Mouse (Mus musculus) MEL (cell line): ENCODE data around the gene Mus81. TPM values are rescaled to one million over a fixed set of nuclear protein-coding genes. Genes with fewer than 3 reads are reported as not detected.

Experiments used
- DNase-seq: peaks from one replicate; pipeline ENCODE4 v3.0.0; 2011; ENCODE audit warnings: low read depth, low spot score
- H3K27ac ChIP-seq: 2 replicates; pipeline ENCODE4 v1.5.1; 2012; ENCODE audit warnings: low read depth, mild to moderate bottlenecking, control low read depth, low read length, moderate library complexity; ENCODE audit not compliant: control insufficient read depth
- H3K27me3 ChIP-seq, 2 experiments: fragments of 150-350 bp in 1 of 2; sonication (generic) in 1 of 2; 2 replicates each; pipeline ENCODE4 v1.6.1; 2012; ENCODE audit warnings: low read length in 2 of 2, mild to moderate bottlenecking in 2 of 2, improper control_type of control experiment in 1 of 2, moderate library complexity in 1 of 2; ENCODE audit not compliant: insufficient read depth in 2 of 2, control insufficient read depth in 1 of 2
- H3K36me3 ChIP-seq, 2 experiments: 2 replicates each; pipeline ENCODE4 v1.6.1; 2012 to 2014; ENCODE audit warnings: low read length in 2 of 2, improper control_type of control experiment in 1 of 2, inconsistent platforms in 1 of 2, mild to moderate bottlenecking in 1 of 2; ENCODE audit not compliant: insufficient read depth in 2 of 2, control insufficient read depth in 1 of 2
- H3K4me1 ChIP-seq, 2 experiments: fragments of 150-350 bp in 1 of 2; sonication (generic) in 1 of 2; 2 replicates each; pipeline ENCODE4 v1.6.1; 2012; ENCODE audit warnings: low read length in 2 of 2, improper control_type of control experiment in 1 of 2, mild to moderate bottlenecking in 1 of 2; ENCODE audit not compliant: insufficient read depth in 2 of 2, control insufficient read depth in 1 of 2
- H3K4me3 ChIP-seq, 2 experiments: fragments of 150-350 bp in 1 of 2; sonication (generic) in 1 of 2; 2 replicates each; pipeline ENCODE4 v1.5.1; 2012; ENCODE audit warnings: low read depth in 2 of 2, low read length in 2 of 2, mild to moderate bottlenecking in 2 of 2, moderate library complexity in 2 of 2, control low read depth in 1 of 2, improper control_type of control experiment in 1 of 2; ENCODE audit not compliant: control insufficient read depth in 1 of 2, insufficient read depth in 1 of 2
- H3K79me2 ChIP-seq: 2 replicates; pipeline ENCODE4 v1.6.1; 2012; ENCODE audit warnings: mild to moderate bottlenecking, low read length, moderate library complexity; ENCODE audit not compliant: control insufficient read depth, poor library complexity, insufficient read depth
- H3K9ac ChIP-seq: 2 replicates; pipeline ENCODE4 v1.6.1; 2012; ENCODE audit warnings: low read depth, mild to moderate bottlenecking, control low read depth, low read length, moderate library complexity; ENCODE audit not compliant: control insufficient read depth, poor library complexity, severe bottlenecking
- H3K9me3 ChIP-seq: fragments of 150-350 bp; sonication (generic); replicated peaks from 2 replicates; pipeline ENCODE4 v1.6.1; 2012; ENCODE audit warnings: mild to moderate bottlenecking, low read length, improper control_type of control experiment, moderate library complexity; ENCODE audit not compliant: insufficient read depth
- ELF1 ChIP-seq: IDR thresholded peaks from 2 replicates; pipeline ENCODE4 v1.6.1; 2014; ENCODE audit warnings: low read depth, mild to moderate bottlenecking, inconsistent platforms, low read length, improper control_type of control experiment, moderate library complexity
- EP300 ChIP-seq, 2 experiments: IDR thresholded peaks; 2 replicates each; pipeline ENCODE4 v1.6.1; 2011; ENCODE audit warnings: improper control_type of control experiment in 2 of 2, low read length in 2 of 2, low read depth in 1 of 2, mild to moderate bottlenecking in 1 of 2
- ETS1 ChIP-seq: IDR thresholded peaks from 2 replicates; pipeline ENCODE4 v1.6.1; 2012; ENCODE audit warnings: low read depth, mild to moderate bottlenecking, inconsistent platforms, low read length, improper control_type of control experiment, moderate library complexity
- JUND ChIP-seq: IDR thresholded peaks from 2 replicates; pipeline ENCODE4 v1.6.1; 2011; ENCODE audit warnings: low read depth, mild to moderate bottlenecking, improper control_type of control experiment, low read length
- KAT2A ChIP-seq: conservative IDR thresholded peaks from 2 replicates; pipeline ENCODE4 v1.6.1; 2012; ENCODE audit warnings: low read depth, low read length, improper control_type of control experiment, inconsistent platforms
- MAX ChIP-seq: IDR thresholded peaks from 2 replicates; pipeline ENCODE4 v1.6.1; 2011; ENCODE audit warnings: low read length, improper control_type of control experiment
- MXI1 ChIP-seq: IDR thresholded peaks from 2 replicates; pipeline ENCODE4 v1.6.1; 2011; ENCODE audit warnings: mild to moderate bottlenecking, low read depth, low read length, improper control_type of control experiment
- MYC ChIP-seq: IDR thresholded peaks from 2 replicates; pipeline ENCODE4 v1.6.1; 2011; ENCODE audit warnings: low read depth, mild to moderate bottlenecking, low read length, improper control_type of control experiment, moderate library complexity
- SIN3A ChIP-seq: IDR thresholded peaks from 2 replicates; pipeline ENCODE4 v1.6.1; 2012; ENCODE audit warnings: low read length, improper control_type of control experiment, inconsistent platforms
- TCF12 ChIP-seq: IDR thresholded peaks from 2 replicates; pipeline ENCODE4 v1.6.1; 2014; ENCODE audit warnings: low read depth, mild to moderate bottlenecking, inconsistent platforms, low read length, improper control_type of control experiment, moderate library complexity
- ZC3H11A ChIP-seq: IDR thresholded peaks from 2 replicates; pipeline ENCODE4 v1.6.1; 2012; ENCODE audit warnings: low read depth, mild to moderate bottlenecking, inconsistent platforms, low read length, improper control_type of control experiment
- ZKSCAN1 ChIP-seq: IDR thresholded peaks from 2 replicates; pipeline ENCODE4 v1.6.1; 2012; ENCODE audit warnings: low read depth, mild to moderate bottlenecking, inconsistent platforms, low read length, improper control_type of control experiment, moderate library complexity
- ZNF384 ChIP-seq: IDR thresholded peaks from 2 replicates; pipeline ENCODE4 v1.6.1; 2012; ENCODE audit warnings: low read depth, mild to moderate bottlenecking, inconsistent platforms, low read length, improper control_type of control experiment
- polyA plus RNA-seq, 2 experiments: library from polyadenylated mRNA; stranded (reverse) in 1 of 2; unstranded in 1 of 2; fragments of >175 nt in 1 of 2; fragments of >200 nt in 1 of 2; gene quantifications; 2 replicates each; pipeline versions ENCODE4 v1.2.1 to v1.2.4; 2012; ENCODE audit warnings: low replicate concordance in 2 of 2, low read depth in 1 of 2; ENCODE audit not compliant: insufficient read length in 2 of 2, insufficient read depth in 1 of 2, missing spikeins in 1 of 2
- total RNA-seq: library from RNA; depleted of rRNA; stranded (reverse); fragments of 300-350 nt; gene quantifications from 2 replicates; pipeline ENCODE4 v1.2.3, GENCODE M21; 2012

Mus81 gene
- total and polyA plus RNA-seq, 3 experiments = 38.9 to 50.5 TPM; not detected in 1

- H3K9ac ChIP-seq = peak overlapping the region; percentile 82
- peaks cover 17% of the 10 kb centered on the region for H3K79me2 ChIP-seq
- peaks cover 0 to 5% of the 10 kb centered on the region in 2 experiments; a peak in 2 of 4 replicates for H3K36me3 ChIP-seq
- H3K9me3 ChIP-seq = no peaks in the 10 kb centered on the region
- peak overlapping the region; percentile 95 to 99 for H3K4me3 ChIP-seq
- H3K27ac ChIP-seq = peak overlapping the region; percentile 83
- no peak for TF ChIP-seq ZKSCAN1
- TF ChIP-seq EP300 (IDR thresholded peaks at IDR 0.05; ENCODE audit: low read depth in 1 of 2, low read length in 2 of 2) = 0 out of 4 replicates have a peak, but pooled peaks of 1 of the 2 experiments have one; percentile 15
- H3K27me3 ChIP-seq = no peaks in the 10 kb centered on the region
- no peak for DNase-seq
- H3K4me1 ChIP-seq = peaks cover 0 to 31% of the 10 kb centered on the region in 2 experiments
Observed at GRCm38 (mm10) chr19:5459896-5460295, 28.3 kb downstream of the Mus81 start.

- Histone ChIP-seq H3K27me3 (no peaks in the 10 kb centered on the region), H3K79me2 (peaks cover 18% of the 10 kb centered on the region), H3K4me1 (peaks cover 0 to 31% of the 10 kb centered on the region in 2 experiments), H3K27ac (0 out of 2 replicates have a peak overlapping the region, but pooled peaks have one; percentile 2), H3K9ac (no peak overlapping the region; the same call in 1 of the 2 replicates), H3K36me3 (peaks cover 0 to 5% of the 10 kb centered on the region in 2 experiments; a peak in 2 of 4 replicates), H3K9me3 (no peaks in the 10 kb centered on the region), H3K4me3 (peak overlapping the region in 1 of 2 experiments; percentile 0; a peak in 1 of 4 replicates)
- no peak for TF ChIP-seq MYC
- peak; percentile 51 for TF ChIP-seq MXI1
- no peak for TF ChIP-seq ELF1
- peak; percentile 64 for DNase-seq
Observed at GRCm38 (mm10) chr19:5459019-5459418, 29.2 kb downstream of the Mus81 start.

GRCm38 (mm10) chr19:5457746-5458442 is 30.3 kb downstream of the Mus81 start, which contains the start of gene Ccdc85b:
Ccdc85b (minus strand) TSS chr19:5457894.
- Histone ChIP-seq H3K36me3 (peaks cover 0 to 5% of the 10 kb centered on the region in 2 experiments; a peak in 2 of 4 replicates), H3K27ac (peak within 1 kb of the TSS; percentile 51), H3K27me3 (no peaks in the 10 kb centered on the region), H3K9ac (peak within 1 kb of the TSS; percentile 89), H3K4me3 (peak within 1 kb of the TSS; percentile 77), H3K9me3 (no peaks in the 10 kb centered on the region), H3K4me1 (peaks cover 0 to 31% of the 10 kb centered on the region in 2 experiments), H3K79me2 (peaks cover 18% of the 10 kb centered on the region)
- DNase-seq = peak; percentile 48
- TF ChIP-seq ZC3H11A (no peak), JUND (peak; percentile 93; the same call in 1 of the 2 replicates), ETS1 (0 out of 2 replicates have a peak, but pooled peaks have one; percentile 6), MAX (no peak), ELF1 (0 out of 2 replicates have a peak, but pooled peaks have one; percentile 0), SIN3A (0 out of 2 replicates have a peak, but pooled peaks have one; percentile 40), KAT2A (no peak), ZNF384 (no peak), TCF12 (no peak)
